Mouse (Mus musculus): Measurements from ENCODE around the gene Hspa12b.

The Hspa12b gene

DNA sequence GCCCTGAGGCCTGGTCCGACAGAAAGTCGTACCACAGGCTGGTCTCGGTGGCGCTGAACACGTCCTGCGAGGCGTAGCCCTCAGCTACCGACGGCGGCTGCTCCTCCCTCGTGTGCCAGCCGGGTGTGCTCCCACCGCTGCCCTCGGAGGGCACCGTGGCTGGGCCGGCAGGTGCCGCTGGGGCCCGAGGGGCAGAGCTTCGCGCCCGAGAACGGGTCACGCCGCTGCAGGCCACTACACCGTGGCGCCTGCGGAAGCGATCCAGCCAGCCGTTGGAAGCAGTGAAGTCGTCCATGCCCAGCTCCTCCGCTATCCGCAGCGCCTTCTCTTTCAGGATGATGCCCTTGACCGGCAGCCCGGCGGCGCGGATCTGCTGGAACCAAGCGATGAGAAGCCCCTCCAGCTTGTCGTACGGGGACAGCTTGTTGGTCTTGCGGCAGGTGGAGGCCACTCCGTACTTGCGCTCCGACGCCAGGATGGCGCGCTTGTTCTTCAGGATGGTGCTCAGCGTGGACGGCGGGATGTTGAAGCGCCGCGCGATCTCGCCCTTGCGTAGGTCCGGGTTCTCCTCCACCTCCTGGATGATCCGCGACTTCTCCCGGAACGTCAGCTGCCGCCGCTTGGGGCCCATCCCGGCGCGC is 52.3 kb downstream of the Hspa12b start:
- peak; percentile 70 to 73 for DNase-seq (ENCODE audit: low spot score in 2 of 2)

DNA sequence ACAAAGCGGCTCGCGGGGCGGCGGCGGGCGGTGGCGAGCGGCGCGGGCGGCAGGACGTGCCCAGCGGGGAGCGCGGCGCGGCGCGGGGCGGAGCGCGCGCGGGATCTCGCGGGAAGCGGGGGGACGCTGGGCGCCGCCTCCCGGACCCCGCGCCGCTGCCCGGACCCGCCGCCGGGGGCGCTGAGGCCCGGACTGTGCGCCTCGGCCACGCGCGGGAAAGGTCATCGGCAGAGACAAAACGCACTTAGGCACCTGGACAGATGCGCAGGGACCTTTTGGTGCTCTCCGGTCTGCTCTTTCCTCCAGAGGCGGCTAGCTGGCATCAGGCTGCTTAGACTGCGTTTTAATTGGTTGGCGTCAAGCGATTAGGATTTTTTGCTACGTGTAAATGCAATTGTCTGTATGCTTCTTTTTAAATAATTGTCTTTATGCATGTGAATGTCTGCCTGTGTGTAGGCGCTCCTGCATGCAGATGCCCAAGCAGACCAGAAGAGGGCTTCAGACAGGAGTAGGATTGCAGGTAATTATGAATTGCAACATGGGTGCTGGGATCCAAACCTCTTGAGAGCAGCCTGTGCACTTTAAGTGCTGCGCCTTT is 53.0 kb downstream of the Hspa12b start, which contains the start of gene Cenpb:
Gene Cenpb (minus strand): TSS at position 78 of the 598 bp plus-strand sequence.
- DNase-seq (ENCODE audit: low spot score in 2 of 2) = peak; percentile 80 to 85

DNA sequence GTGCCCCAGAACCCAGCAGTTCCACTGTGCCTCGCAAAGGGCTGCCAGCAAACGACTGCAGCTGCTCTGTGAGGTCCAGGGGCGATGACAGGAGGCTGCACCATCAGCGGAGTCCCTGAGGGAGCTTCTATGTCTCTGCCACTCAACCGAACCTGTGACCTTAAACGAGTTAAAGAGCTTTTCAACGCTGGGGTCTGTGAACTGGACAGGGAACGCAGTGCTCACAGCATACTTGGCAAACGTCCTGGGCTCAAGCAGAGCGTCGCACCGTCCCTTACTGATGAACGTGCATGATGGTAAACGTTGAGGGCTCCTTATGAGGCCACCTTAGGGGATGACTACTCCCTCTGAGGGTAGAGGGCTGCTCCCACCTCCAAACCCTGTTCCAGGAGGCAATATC is 59.3 kb downstream of the Hspa12b start:
- DNase-seq (ENCODE audit: low spot score in 2 of 2) = no peak

DNA sequence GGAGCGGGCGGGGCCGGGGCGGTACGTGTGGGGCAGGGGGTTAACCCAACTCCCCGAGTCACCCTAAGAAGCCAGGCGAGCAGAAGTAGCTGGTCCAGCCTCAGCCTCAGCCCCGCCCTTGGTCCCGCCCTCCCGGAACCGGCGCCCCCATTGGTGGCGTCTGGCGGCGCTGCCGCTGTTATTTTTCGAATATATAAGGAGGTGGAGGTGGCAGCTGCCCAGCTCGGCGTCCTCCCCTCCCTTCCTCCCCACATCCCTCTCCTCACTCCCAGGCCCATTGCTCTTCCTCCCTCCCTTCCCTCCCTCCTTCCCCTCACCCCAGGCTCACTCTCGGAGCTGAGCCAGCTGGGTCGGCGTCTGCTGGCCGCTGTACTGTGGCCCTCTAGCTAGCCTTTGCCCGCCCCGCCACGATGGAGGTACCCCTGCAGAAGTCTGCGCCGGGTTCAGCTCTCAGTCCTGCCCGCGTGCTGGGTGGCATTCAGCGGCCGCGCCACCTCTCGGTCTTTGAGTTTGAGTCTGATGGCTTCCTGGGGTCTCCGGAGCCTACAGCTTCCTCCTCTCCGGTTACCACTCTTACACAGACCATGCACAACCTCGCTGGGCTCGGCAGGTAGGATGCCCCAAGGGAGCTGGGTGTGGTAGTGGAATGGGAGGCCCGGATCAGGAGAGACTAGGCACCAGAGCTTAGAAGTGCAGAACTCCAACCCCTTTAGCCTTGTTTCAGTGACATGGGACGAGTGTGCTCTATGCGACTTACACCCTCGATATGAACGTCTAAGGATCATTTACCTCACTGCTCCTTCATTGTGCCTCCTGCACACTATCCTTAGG is 59.9 kb downstream of the Hspa12b start, which contains the start of the genes Cdc25b and Spef1:
Gene Cdc25b (plus strand): TSS at position 179 of the 831 bp plus-strand sequence.
Gene Spef1 (minus strand): TSS at position 512 of the 831 bp plus-strand sequence.
- peak; percentile 89 to 95 for DNase-seq (ENCODE audit: low spot score in 2 of 2)

DNA sequence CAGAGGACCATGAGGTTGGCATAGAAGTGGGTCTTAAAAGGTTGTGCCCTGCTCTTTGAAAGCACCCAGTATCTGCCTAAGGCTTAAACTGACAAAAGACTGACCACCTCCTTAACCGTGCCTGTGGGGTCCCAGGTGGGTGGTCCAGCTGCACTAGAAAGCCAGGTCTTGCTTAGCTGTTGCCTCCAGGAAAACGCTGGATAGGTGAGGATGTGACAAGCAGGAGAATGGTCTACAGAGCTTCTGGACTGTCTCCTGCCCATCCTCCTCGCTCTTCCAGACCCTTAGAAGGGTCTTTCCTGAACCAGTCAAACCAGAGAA is 60.5 kb downstream of the Hspa12b start:
- DNase-seq (ENCODE audit: low spot score in 2 of 2) = peak in 1 of 2 experiments; percentile 40

DNA sequence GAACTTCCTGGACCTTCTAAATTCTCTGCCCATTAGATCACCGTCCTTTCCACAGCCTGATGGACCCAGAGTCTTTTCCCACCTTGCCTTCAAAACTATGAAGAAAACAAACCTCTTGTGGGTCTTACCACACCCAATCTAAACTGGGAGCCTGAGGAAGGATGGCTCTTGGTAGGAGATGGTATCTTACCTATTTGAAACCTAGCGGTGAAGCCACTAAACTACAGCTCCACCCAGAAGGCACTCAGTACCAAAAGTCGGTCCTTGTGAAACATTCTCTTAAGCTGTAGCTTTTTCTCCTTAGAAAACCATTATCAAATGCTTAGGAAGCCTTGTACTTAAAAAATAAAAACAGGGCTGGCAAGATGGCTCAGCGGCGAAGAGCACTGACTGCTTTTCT is 61.2 kb downstream of the Hspa12b start:
- peak in 1 of 2 experiments; percentile 54 for DNase-seq (ENCODE audit: low spot score in 2 of 2)

DNA sequence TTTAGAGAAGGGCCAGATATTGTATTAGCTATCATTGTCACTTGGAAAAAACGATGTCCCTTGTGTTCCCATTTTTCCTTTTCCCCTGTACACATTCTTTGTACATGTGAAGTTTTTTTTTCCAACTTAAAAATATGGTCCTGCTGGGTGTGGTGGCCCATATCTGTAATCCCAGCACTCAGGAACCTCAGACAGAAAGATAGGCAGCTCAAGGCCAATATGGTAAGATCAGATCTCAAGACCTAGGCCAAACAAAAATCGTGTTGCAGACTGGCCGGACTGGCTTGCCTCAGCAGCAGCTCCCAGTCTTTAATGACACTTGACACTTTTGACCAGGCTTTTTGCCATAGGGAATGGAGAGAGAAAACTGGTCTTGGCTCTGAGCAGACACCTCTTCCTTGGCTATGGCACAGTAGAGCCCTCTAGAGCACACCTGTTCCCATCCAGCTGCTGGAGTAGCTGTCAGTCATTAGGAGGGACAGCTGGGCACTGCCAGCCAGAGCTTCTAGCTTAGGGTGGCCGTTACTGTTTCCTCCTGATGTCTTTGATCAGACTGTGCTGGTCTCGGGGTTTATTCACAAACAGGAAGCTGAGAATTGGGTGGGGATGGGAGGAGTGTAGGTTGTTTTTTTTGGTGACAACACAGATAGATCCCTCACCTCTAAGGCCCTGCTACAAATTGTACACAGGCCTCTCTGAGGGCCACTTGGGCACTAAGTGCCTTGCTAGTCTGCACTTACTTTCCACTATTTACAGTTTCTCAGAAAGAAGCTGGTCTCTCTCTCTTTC is 62.6 kb downstream of the Hspa12b start:
- peak in 1 of 2 experiments; percentile 38 for DNase-seq (ENCODE audit: low spot score in 2 of 2)

DNA sequence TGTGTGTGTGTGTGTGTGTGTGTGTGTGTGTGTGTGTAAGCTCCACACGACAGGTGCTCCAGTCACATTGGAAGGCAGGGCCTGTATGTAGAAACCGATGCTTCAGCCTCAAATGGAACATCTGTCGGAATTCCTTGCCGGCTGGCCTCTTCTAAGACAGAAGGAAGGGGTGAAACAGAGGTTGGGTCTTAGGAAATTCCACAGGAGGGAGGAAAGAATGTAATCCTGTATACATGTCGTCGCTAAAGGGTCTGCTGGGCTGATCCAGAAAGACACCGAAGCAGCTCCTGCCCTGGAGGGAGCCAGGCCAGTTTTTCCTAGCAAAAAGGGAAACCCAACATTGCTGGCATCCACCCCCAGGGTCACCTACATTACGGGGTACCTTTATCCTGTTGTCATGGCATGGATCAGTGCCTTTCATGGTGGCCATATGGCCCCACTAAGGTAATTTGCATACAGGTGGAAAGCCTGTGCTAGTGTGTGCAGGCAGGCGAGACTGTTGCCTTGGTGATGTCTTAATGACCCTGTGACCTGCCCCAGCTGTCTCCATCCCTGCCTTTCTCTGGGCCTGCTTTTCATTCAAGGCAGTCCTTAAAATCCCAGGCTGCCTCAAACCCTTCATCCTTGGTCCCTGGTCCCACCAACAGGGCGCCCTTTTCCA is 63.4 kb downstream of the Hspa12b start:
- peak in 1 of 2 experiments; percentile 69 for DNase-seq (ENCODE audit: low spot score in 2 of 2)

DNA sequence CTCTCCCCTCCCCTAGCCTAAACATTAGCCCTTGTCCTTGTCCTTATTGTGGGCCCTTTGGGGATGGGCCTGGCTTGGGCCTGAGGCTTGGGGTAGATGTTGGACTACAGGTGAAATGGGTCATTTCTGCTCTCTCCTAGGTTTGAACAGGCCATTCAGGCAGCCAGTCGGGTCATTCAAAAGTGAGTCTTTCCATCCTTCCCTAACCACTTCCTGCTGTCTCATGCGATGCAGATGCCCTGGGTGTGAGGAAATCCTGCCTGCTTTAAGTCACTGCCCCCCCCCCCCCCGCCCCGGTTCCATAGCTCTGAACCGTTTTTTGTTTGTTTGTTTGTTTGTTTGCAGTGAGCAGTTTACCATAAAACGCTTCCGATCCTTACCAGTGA is 63.9 kb downstream of the Hspa12b start:
- DNase-seq (ENCODE audit: low spot score in 2 of 2) = no peak
